Mouse (Mus musculus): ENCODE measurements around the gene Hmgcs1.

Hmgcs1 gene

GRCm38 (mm10) chr13:119755141-119755547, 65.0 kb downstream of the Hmgcs1 start:
- no peak for DNase-seq

GRCm38 (mm10) chr13:119755681-119756471, 65.7 kb downstream of the Hmgcs1 start, which contains the start of gene Nim1k:
Gene Nim1k, minus strand, starts transcription at chr13:119755882.
- peak; percentile 84 for DNase-seq

- DNase-seq, result no peak
These were observed 66.7 kb downstream of the Hmgcs1 start for GRCm38 (mm10) chr13:119756831-119757230.

Measured in cerebellum, adult 8-10 months (tissue).